Mouse (Mus musculus) stomach, postnatal 0 days (tissue): Measurements from ENCODE around the gene Eefsec. TPM values are rescaled to one million over a fixed set of nuclear protein-coding genes. Genes with fewer than 3 reads are reported as not detected.

Source experiments
- ATAC-seq: fragments of 200-750 bp; cut with Nextera tagmentation; 2 replicates; pipeline ENCODE4 v1.8.0; 2017; ENCODE audit not compliant: low FRiP score, low TSS enrichment
- DNase-seq: peaks from one replicate; pipeline ENCODE4 v3.0.0-alpha.2; 2016; ENCODE audit warnings: low spot score
- H3K27ac ChIP-seq: fragments of 300-500 bp; sonication (generic); replicated peaks from 2 replicates; pipeline ENCODE4 v1.5.1; 2014; ENCODE audit warnings: mild to moderate bottlenecking, control low read depth
- H3K27me3 ChIP-seq: fragments of 300-500 bp; sonication (generic); 2 replicates; pipeline ENCODE4 v1.6.1; 2014; ENCODE audit warnings: low read length; ENCODE audit not compliant: control insufficient read depth, insufficient read depth
- H3K36me3 ChIP-seq: fragments of 300-500 bp; sonication (generic); 2 replicates; pipeline ENCODE4 v1.6.1; 2014; ENCODE audit warnings: low read length, mixed read lengths; ENCODE audit not compliant: control insufficient read depth, insufficient read depth
- H3K4me1 ChIP-seq: fragments of 300-500 bp; sonication (generic); replicated peaks from 2 replicates; pipeline ENCODE4 v1.6.1; 2014; ENCODE audit warnings: antibody characterized with exemption; ENCODE audit not compliant: control insufficient read depth, insufficient read depth
- H3K4me2 ChIP-seq: fragments of 300-500 bp; sonication (generic); replicated peaks from 2 replicates; pipeline ENCODE4 v1.6.1; 2014; ENCODE audit warnings: low read depth, mild to moderate bottlenecking, control low read depth, moderate library complexity
- H3K4me3 ChIP-seq: fragments of 300-500 bp; sonication (generic); 2 replicates; pipeline ENCODE4 v1.5.1; 2014; ENCODE audit warnings: low read depth, low read length, control low read depth
- H3K9ac ChIP-seq: fragments of 300-500 bp; sonication (generic); 2 replicates; pipeline ENCODE4 v1.6.1; 2014; ENCODE audit warnings: mild to moderate bottlenecking, low read length, control low read depth, mixed read lengths
- H3K9me3 ChIP-seq: fragments of 300-500 bp; sonication (generic); 2 replicates; pipeline ENCODE4 v1.6.1; 2016; ENCODE audit warnings: low read length; ENCODE audit not compliant: control insufficient read depth
- CTCF ChIP-seq: IDR thresholded peaks from 2 replicates; pipeline ENCODE4 v1.5.1; 2016; ENCODE audit warnings: antibody characterized with exemption, low read depth, mild to moderate bottlenecking, moderate library complexity
- EP300 ChIP-seq: optimal IDR thresholded peaks from 2 replicates; pipeline ENCODE3; 2016; ENCODE audit warnings: antibody characterized with exemption
- WGBS: fragments of 180-500 bp; shearing (Covaris S2); extraction: QIAGEN DNeasy Blood & Tissue Kit; methylation state at CpG from one replicate; pipeline ENCODE4 v1.1.7; 2014; 5-methylcytosine and 5-hydroxymethylcytosine counted together
- polyA plus RNA-seq: library from polyadenylated mRNA; unstranded; fragments of >200 nt; fragmentation: Nextera tagmentation; extraction: Ambion mirVana; gene quantifications from 2 replicates; pipeline ENCODE4 v1.2.1, GENCODE M21; 2015

Gene Eefsec
- polyA plus RNA-seq, 1 experiment from 2014 or later: 20.6 TPM

- ATAC-seq: no peak
- DNase-seq: no peak
- Histone ChIP-seq H3K27ac (no peak overlapping the region), H3K4me3 (no peak overlapping the region), H3K4me2 (no peak overlapping the region), H3K27me3 (no peaks in the 10 kb centered on the region), H3K4me1 (no peaks in the 10 kb centered on the region), H3K9me3 (no peaks in the 10 kb centered on the region), H3K36me3 (no peaks in the 10 kb centered on the region), H3K9ac (no peak overlapping the region)
- TF ChIP-seq CTCF (no peak), EP300 (no peak)
- 82% methylated on average over 2 of the region's 2 CpGs for WGBS
These were observed 168.2 kb downstream of the Eefsec start for GRCm38 (mm10) chr6:88278141-88278540.

DNA sequence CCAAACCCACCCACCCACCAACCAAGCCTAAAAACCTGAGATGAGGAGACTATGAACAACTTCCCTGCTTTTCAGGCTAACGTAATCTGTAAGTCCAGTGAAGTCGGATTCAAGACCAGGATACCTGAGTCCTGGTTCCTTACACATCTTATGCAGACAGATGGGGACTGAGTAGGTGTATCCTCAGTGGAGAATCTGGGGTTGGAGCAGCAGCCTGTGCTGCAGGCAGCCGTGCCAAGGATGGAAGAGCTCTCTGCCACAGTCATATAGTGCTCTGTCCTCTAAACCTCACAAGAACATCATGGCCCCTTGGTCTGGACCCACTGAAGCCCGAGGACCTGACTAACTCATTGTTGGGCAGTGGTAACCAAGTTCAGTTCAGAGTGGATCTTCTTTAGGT, 169.1 kb downstream of the Eefsec start:
- no peaks in the 10 kb centered on the region for H3K36me3 ChIP-seq
- no peak overlapping the region for H3K9ac ChIP-seq
- H3K27ac ChIP-seq: no peak overlapping the region
- DNase-seq (no peak), ATAC-seq (no peak)
- no peak overlapping the region for H3K4me3 ChIP-seq
- H3K27me3 ChIP-seq: no peaks in the 10 kb centered on the region
- no peaks in the 10 kb centered on the region for H3K9me3 ChIP-seq
- TF ChIP-seq CTCF (no peak), EP300 (no peak)
- 93% methylated on average over 4 of the region's 4 CpGs for WGBS
- no peaks in the 10 kb centered on the region for H3K4me1 ChIP-seq
- no peak overlapping the region for H3K4me2 ChIP-seq

- no peak for DNase-seq
- 65% methylated on average over 4 of the region's 4 CpGs for WGBS
- no peaks in the 10 kb centered on the region for H3K4me1 ChIP-seq
These were observed 170.1 kb downstream of the Eefsec start for GRCm38 (mm10) chr6:88276221-88276620.

DNA sequence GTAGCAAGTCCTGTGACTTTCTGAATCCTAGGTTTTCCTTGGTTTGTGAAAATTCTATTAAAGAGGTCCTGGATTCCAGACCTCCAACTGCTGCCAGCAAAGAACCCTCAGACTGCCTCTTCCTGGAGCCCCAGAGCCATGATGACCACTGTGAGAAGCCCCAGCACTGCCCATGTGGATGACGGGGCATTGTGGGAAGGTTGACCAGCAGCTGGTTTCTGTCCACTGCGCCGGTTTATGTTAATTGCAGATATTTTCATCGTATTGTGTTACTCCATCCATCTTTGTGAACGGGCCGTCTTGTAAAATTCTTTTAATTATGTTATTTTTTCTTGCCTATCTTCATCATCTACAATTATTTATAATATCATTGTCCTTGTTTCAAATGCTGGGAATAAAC, 171.7 kb downstream of the Eefsec start:
- WGBS: 58% methylated on average over 6 of the region's 6 CpGs
- Histone ChIP-seq H3K27me3 (no peaks in the 10 kb centered on the region), H3K9me3 (no peaks in the 10 kb centered on the region), H3K4me1 (no peaks in the 10 kb centered on the region), H3K36me3 (no peaks in the 10 kb centered on the region), H3K4me3 (no peak overlapping the region), H3K9ac (no peak overlapping the region), H3K27ac (no peak overlapping the region), H3K4me2 (no peak overlapping the region)
- no peak for TF ChIP-seq EP300
- no peak for TF ChIP-seq CTCF
- ATAC-seq (no peak), DNase-seq (no peak)

More at GRCm38 (mm10) chr6:88276221-88276620, 170.1 kb downstream of the Eefsec start:
- no peak overlapping the region for H3K27ac ChIP-seq
- no peaks in the 10 kb centered on the region for H3K36me3 ChIP-seq
- TF ChIP-seq EP300 (no peak), CTCF (no peak)
- ATAC-seq: no peak
- H3K9ac ChIP-seq: no peak overlapping the region
- H3K4me3 ChIP-seq: no peak overlapping the region
- no peak overlapping the region for H3K4me2 ChIP-seq
- no peaks in the 10 kb centered on the region for H3K27me3 ChIP-seq
- no peaks in the 10 kb centered on the region for H3K9me3 ChIP-seq

GRCm38 (mm10) chr6:88267970-88268369, 178.4 kb downstream of the Eefsec start:
- Histone ChIP-seq H3K4me2 (no peak overlapping the region), H3K4me1 (no peaks in the 10 kb centered on the region), H3K9me3 (no peaks in the 10 kb centered on the region), H3K27ac (no peak overlapping the region), H3K27me3 (no peaks in the 10 kb centered on the region), H3K36me3 (no peaks in the 10 kb centered on the region), H3K4me3 (no peak overlapping the region), H3K9ac (no peak overlapping the region)
- ATAC-seq (no peak), DNase-seq (no peak)
- WGBS: 78% methylated on average over 2 of the region's 2 CpGs
- no peak for TF ChIP-seq CTCF
- no peak for TF ChIP-seq EP300

DNA sequence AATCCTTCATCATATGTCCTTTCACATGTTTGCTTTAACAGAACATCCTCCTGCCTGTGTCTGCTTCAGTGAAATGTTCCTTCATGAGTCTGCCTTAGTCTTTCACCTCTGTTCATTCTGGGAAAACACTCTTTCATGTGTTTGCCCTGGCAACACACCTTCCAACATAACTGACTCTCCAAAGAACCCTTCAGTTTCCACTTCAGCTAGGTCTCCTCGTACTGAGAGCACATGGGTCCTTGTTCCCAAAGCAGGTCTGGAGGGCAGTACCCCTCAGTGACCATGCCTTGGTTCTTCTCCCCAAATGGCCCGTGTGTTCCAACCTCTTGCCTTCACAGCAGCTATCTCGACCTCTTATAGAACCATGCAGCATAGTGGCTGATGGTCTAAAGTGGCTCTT, 179.3 kb downstream of the Eefsec start:
- TF ChIP-seq EP300: no peak
- TF ChIP-seq CTCF: no peak
- Histone ChIP-seq H3K9ac (no peak overlapping the region), H3K9me3 (no peaks in the 10 kb centered on the region), H3K27ac (no peak overlapping the region), H3K27me3 (no peaks in the 10 kb centered on the region), H3K4me1 (no peaks in the 10 kb centered on the region), H3K4me3 (no peak overlapping the region), H3K36me3 (no peaks in the 10 kb centered on the region), H3K4me2 (no peak overlapping the region)
- 82% methylated on average over 3 of the region's 3 CpGs for WGBS
- ATAC-seq: no peak
- DNase-seq: no peak

- no peak overlapping the region for H3K27ac ChIP-seq
These were observed 180.3 kb downstream of the Eefsec start for GRCm38 (mm10) chr6:88266055-88266454.

More at GRCm38 (mm10) chr6:88266055-88266454, 180.3 kb downstream of the Eefsec start:
- H3K4me1 ChIP-seq: no peaks in the 10 kb centered on the region
- no peak for DNase-seq
- no peak for ATAC-seq
- H3K9ac ChIP-seq: no peak overlapping the region
- no peaks in the 10 kb centered on the region for H3K27me3 ChIP-seq
- H3K36me3 ChIP-seq: no peaks in the 10 kb centered on the region
- no peaks in the 10 kb centered on the region for H3K9me3 ChIP-seq
- no peak overlapping the region for H3K4me3 ChIP-seq
- H3K4me2 ChIP-seq: no peak overlapping the region
- TF ChIP-seq CTCF (no peak), EP300 (no peak)
- 81% methylated on average over 3 of the region's 3 CpGs for WGBS
